Mouse (Mus musculus) layer of hippocampus, adult 11-12 months (tissue): ENCODE data around the gene Pde1c.

Experiments
- DNase-seq: peaks from one replicate; pipeline ENCODE4 v3.0.0; 2022; ENCODE audit warnings: low spot score

Pde1c gene

GRCm38 (mm10) chr6:56447917-56448316, 121.0 kb downstream of the Pde1c start:
- no peak for DNase-seq

- DNase-seq, result no peak
Measured at GRCm38 (mm10) chr6:56441501-56441900, 127.4 kb downstream of the Pde1c start.

DNA sequence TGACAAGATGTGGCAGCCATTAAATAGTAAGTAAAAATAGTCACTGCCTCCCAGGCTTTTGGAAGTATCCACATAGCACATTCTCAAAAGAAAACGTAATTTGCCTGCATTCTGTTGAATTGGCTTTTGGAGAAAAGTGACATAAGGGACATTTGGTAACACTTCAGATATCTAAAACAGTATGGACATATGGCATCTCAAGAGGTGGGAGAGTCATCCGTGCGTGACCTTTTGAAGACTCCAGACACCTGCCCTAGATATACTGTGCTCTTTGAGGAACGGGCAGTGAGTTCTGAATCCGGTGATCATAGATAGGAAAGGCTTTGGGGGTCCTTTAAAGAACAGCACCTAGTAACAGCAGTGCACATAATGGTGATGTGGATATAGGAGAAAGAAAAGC, 143.1 kb downstream of the Pde1c start:
- DNase-seq, result no peak

DNA sequence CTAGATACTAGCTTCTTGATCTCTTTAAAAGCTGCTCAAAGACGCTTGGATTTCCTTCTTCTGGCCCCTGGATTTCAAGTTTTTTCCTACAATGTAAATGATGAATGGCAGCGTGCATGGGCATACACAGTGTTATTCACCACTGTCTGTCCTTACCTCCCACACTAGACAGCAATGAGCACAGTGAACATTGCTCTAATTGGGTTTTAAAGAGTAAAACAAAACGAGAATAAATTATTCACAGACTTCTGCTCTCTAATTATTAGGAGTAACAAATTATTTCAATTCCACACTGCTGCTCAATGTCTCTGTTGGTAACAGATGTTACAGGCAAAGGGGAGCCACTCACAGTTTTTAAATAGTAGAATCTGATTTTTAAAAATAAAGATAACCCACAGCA, 146.0 kb downstream of the Pde1c start:
- DNase-seq, result no peak

GRCm38 (mm10) chr6:56416191-56416590, 152.7 kb downstream of the Pde1c start:
- DNase-seq, result no peak

GRCm38 (mm10) chr6:56389178-56389577, 179.7 kb downstream of the Pde1c start:
- no peak for DNase-seq

GRCm38 (mm10) chr6:56376359-56376758, 192.5 kb downstream of the Pde1c start:
- DNase-seq, result no peak

- no peak for DNase-seq
Measured at GRCm38 (mm10) chr6:56374180-56374579, 194.7 kb downstream of the Pde1c start.

GRCm38 (mm10) chr6:56373753-56374152, 195.2 kb downstream of the Pde1c start:
- DNase-seq, result no peak

DNA sequence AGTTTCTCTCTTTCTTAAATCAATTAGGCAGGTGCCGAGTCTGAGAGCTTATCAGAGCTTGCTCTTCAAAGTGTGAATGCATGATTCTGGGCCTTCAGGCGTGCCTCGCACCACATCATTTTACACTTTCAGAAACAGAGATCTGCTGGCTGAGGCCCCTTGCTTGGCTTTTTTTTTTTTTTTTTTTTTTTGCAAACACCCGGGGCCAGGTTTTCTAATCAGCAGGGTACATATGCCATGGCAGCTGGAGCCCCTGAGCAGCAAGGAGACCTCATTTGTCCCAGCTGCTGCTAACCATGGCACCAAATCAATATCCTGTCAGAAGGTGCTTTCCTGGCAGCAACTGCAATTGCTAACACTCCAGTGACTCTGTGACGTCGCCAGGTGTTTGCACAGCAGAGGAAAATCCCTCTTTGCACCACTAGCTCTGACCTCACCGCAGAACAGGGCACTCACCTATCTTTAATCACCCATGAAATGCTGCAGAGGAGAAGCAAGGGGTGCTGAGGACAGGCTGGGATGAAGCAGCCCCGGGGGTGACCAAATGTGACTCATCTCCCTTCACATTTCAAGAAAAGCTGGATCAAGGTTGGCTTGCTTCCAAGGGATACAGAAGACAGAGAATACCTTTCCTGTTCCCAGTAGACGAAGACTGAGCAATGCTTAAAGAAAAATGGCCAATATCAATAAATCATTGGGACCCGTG, 195.7 kb downstream of the Pde1c start:
- DNase-seq, result no peak

DNA sequence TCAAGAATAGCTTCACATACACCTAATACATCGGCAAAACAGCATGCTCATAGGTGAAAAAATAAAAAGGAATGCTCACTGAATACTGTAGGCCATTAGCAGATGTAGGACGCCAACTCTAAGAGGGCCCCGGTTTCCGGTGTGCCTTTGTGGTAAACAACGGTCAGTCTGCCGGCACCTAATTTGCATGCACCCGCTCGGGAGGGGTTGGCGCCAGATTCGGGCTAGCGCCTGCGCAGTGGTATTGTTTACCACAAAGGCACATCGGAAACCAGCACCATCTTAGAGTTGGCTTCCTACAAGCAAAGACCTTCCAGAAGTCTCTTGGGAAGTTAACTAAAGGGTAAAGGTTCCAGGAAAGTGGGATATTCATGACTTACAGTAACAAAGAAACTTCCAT, 199.4 kb downstream of the Pde1c start:
- DNase-seq, result no peak

GRCm38 (mm10) chr6:56368116-56368515, 200.8 kb downstream of the Pde1c start:
- DNase-seq, result no peak

DNA sequence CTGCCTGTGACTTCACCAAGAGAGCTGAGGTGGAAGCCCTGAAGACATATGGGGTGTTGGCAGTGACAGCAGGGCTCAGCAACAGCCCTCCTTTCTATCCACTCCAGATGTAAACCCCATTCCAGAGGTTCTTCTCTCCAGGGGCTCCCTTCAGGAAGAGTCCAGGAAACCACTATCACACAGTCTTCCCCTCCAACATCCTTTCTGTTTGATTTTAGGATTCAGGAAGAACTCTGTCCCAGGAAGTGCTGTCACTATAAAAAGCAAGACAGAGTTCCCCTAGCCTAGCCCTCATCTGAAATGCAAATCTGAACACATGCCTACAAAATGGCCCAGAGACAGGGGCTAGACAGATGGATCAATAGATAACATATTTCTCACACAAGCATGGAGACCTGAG, 201.6 kb downstream of the Pde1c start:
- no peak for DNase-seq

DNA sequence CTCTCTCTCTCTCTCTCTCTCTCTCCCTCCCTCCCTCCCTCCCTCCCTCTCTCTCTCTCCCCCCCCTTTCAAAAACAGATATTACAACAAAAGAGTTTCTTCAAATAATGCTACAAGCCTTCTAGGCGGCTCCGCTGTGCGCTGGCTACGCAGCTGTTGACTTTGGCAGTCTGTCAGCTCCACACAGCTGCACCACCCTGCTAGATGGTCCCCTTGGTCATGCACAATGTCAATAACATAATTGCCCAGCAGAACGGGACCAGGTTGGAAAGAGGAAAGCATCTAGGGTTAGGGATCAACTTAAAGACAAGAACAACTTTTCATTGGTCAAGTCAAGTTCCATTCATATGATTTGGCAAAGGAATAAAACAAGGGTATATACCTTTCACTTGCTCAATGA, 206.3 kb downstream of the Pde1c start:
- DNase-seq, result no peak

- peak; percentile 41 for DNase-seq
Measured at GRCm38 (mm10) chr6:56362128-56362545, 206.8 kb downstream of the Pde1c start.

GRCm38 (mm10) chr6:56361348-56362127, 207.4 kb downstream of the Pde1c start:
- DNase-seq, result no peak

DNA sequence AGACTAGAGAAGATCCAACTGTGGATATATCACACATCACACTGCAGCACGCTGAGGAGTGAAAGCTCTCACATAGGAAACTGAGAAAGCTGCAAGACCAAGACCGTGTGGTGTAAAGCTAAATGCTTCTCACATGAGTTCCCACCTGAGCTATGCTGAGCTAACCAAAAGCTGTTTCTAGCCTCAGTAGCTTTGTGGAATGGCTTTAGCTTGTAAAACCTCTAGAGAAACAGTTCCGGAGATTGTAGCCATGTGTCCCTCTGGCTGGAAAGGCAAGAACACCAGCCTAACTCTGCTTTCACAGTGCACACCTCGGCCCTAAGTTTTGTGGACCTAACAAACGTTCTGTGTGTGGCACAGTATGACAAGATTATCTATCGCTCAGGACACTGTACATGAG, 208.8 kb downstream of the Pde1c start:
- DNase-seq, result no peak

DNA sequence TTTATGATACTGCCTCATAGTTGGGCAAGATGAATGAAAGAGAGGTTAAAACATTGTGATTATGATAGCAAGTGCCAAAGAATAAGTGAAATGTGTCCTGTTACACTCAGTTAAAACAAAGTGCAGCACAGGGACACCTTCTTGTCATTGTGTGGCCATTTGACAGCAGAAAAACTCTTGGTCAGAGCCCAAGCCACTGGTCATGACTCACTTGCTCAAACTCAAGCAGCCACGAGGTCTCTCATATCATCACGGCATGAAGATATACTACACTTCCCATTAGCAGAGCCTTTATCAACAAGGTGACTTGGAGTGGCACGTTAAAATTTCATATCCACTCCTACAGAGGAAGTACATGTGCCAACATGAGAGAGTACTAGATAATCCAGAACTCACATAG, 209.8 kb downstream of the Pde1c start:
- no peak for DNase-seq

GRCm38 (mm10) chr6:56347207-56347606, 221.7 kb downstream of the Pde1c start:
- DNase-seq, result no peak

GRCm38 (mm10) chr6:56345082-56345481, 223.8 kb downstream of the Pde1c start:
- DNase-seq, result no peak

GRCm38 (mm10) chr6:56342005-56342404, 226.9 kb downstream of the Pde1c start:
- DNase-seq, result no peak

- no peak for DNase-seq
Measured at GRCm38 (mm10) chr6:56335811-56336446, 233.0 kb downstream of the Pde1c start.

DNA sequence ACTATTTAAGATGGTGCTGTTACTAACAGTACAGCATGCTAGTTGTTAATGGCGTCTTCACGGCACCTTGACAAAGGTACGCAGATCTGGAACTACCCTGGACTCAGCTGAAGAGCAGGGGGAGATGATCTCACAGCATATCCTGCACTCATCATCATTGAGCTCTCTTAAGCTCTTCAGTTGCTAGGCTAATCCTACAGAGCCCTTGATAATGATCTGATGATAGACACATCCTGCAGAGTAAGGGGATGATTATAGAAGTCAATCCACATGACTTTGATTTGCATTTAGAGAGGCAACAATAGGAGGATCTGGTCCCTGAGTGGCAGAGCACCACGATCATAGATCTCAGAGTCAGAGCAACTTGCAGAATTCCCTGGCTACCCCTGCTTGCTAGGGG, 236.8 kb downstream of the Pde1c start:
- DNase-seq, result no peak
